Mouse (Mus musculus) gastrocnemius, postnatal 10 days (tissue): Measurements from ENCODE around the gene 2900026A02Rik. TPM values are rescaled to one million over a fixed set of nuclear protein-coding genes. Genes with fewer than 3 reads are reported as not detected.
A peak's percentile ranks its signal among the peaks of the same experiment; 100 is the strongest.

ENCODE experiments used
- DNase-seq: peaks from one replicate; pipeline ENCODE4 v3.0.0; 2021; ENCODE audit warnings: mixed read lengths
- total RNA-seq, 2 experiments: library from RNA; stranded (reverse); gene quantifications; 2 replicates each; pipeline ENCODE4 v1.2.3; 2021

The 2900026A02Rik gene
- total RNA-seq, 2 experiments from 2014 or later, result 36.2 to 42.0 TPM

DNA sequence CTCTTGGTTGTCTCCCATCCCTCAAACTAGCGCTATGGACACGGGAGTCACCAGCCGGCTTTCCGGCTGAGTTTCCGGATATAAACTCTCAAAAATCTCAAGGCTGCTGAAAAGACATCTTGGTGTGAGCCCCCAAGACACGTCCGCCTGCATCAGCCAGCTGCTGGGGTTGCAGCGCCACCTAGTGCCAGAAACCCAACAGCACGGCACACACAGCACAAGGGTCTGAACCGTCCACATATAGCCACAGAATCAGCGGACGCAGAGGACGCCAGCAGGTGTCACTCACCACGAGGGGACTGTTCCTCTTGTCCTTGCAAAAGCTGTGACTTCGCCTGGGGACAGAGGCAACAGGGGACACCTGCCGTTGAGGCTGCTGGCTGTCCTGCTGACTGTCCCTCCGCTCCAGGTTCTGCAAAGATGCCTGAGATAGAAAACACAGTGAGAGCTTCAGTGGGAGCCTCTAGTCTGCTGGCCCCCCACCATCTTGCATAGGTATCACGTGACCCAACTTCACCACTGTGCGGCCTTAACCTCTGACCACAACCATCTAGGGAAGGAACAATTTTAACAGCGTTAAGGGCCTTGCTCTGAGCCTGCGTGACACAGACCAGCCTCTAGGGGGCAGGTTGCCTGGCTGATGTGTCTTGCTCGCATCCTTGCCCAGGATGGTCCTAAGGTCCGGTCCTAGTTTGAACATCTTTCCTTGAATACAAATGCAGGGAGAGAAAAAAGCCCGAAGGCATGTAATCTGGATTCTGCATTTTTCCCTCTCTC, 45.9 kb downstream of the 2900026A02Rik start:
- DNase-seq, result peak; percentile 50

GRCm38 (mm10) chr5:113173318-113173717, 47.7 kb downstream of the 2900026A02Rik start:
- peak; percentile 75 for DNase-seq

DNA sequence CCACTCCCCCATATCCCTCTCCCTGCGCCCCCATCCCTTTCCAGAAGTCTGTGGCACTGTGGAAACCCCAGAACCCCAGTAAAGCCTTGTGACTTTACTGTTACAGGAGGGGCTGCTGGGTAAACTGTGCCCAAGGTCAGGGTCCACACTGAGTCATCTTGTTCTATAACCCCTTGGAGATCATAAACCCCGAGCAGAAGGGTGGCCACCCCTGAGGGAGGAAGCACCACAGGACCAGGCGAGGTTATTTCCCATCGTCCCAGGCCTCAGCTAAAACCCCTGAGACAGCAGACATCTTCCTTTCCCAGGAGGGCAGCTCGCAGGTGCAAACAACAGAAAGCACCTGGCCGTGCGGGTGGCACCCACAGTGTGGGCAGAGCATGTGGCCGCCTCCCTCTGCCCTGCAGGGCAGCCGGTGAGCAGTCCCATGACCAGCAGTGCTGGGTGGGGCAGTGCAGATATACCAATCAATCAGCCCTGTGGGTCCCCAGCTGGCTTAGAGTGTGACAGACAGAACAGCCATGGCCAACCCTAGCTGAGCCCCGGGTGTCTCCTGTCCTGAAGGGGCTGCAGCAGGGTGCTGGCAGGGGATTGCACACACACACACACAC, 49.0 kb downstream of the 2900026A02Rik start:
- DNase-seq, result no peak

- DNase-seq, result no peak
Observed at GRCm38 (mm10) chr5:113170064-113170754, 50.8 kb downstream of the 2900026A02Rik start.

DNA sequence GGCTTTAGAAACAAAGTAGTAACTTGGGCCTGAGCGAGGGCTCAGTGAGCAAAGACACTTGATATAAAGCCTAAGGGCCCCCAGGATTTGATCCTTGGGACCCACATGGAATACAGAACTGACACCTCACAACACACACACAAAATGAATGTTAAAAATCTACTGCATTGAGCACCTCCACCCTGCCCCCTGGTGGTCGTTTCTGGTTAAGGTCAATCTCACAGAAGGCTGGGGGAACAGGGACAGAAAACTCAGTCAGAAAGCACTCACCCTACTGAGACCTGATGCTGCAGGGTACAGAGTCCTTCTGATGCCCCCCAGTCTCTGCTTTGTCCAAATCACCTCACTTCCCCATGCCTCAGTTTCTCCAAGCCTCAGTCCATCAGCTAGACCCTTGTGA, 53.3 kb downstream of the 2900026A02Rik start:
- peak; percentile 73 for DNase-seq

DNA sequence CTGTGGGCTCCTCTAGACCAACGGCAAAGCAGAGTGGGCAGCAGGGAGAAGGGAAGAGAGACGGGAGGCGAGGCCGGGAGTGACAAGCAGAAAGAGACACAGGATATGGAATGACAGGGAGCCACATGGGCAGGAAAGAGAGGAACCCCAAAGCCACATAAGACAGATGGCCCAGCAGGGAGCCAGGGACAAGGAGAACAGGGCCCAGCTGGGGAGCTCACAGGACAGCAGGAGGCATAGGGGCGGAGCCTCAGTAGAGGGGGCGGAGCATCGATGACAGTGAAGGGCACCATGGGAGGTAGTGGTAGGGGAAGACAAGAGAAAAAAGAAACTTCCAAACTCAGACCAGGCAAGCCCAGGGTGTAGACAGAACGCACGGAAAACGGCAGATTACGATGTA, 55.6 kb downstream of the 2900026A02Rik start:
- DNase-seq, result no peak

DNA sequence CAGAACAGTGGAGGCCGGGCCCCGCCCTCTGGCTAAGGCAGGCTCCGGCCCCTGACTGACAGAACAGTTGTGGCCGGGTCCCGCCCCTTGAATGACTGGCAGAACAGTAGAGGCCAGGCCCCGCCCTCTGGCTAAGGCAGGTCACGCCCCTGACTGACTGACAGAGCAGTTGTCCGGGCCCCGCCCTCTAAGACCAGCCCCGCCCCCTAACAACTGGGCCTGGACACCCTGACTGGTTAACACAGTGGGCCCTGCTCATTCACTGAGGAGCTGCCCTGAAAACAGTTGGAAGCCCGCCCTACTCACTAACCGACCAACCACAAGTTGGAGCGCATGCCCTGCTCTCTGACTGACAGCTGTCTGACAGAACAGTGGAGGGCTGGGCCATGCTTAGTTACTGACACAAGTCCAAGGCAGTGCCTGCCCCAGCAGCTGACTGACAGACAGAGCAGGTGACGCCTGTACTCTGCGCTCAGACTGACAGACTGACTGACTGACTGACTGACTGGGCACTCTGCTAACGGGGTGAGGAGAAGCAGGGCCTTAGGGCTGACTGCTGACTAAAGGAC, 56.1 kb downstream of the 2900026A02Rik start:
- DNase-seq, result peak; percentile 79

DNA sequence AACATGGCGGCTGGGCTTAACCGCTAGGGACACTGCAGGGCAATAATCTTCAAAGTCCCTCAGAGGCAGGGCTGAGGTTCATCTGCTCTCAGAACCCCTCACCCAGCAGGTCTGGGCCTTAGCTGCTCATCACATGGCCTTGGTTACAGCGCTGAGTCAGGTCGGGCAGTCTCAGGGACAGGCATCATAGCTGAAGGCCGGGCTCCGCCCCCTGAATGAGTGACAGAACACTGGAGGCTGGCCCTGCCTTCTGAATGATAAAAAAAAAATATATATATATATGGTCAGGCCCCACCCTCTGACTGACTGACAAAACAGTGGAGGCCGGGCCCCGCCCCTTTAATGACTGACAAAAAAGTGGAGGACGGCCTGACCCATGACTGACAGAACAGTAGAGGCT, 56.6 kb downstream of the 2900026A02Rik start:
- DNase-seq, result no peak

- no peak for DNase-seq
Observed at GRCm38 (mm10) chr5:113163116-113163515, 57.9 kb downstream of the 2900026A02Rik start.

DNA sequence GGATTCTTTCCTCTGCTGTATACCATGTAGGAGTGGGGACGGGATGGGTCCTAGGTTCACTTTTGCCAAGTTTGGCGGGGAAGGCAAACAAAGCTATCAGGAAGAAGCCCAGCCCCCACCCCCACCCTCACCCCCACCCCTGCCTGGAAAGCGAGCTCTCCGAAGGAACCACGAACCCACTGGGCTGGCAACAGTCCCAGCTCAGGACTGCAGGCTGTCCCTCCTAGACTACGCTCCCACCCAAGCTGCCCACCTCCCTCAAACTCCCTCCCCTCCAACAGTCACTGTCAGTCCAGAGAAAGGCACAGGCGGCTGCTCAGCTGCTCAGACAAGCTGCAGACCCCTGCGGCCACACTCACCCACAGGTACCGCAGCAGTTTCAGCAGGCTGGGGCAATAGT, 58.3 kb downstream of the 2900026A02Rik start:
- no peak for DNase-seq

DNA sequence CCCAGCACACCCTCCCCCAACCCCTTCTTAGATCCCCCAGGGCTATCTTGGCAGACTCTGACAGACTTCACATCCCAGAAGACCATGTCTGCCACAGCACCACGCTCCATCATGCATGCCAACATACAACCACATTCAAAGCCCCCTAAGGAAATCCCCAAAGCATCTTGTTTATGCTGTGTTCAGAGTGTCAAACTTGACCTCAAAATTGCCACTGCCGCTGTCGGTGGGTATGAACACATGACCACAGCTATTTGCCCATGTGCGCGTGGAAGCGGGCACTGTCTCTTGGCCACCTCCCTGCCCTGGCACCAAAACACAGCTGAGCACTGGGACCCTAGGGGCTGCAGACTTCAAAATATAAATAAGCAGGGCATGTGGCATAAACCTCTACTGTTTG, 59.5 kb downstream of the 2900026A02Rik start:
- no peak for DNase-seq

GRCm38 (mm10) chr5:113160320-113160719, 60.7 kb downstream of the 2900026A02Rik start:
- no peak for DNase-seq

GRCm38 (mm10) chr5:113158759-113159355, 62.2 kb downstream of the 2900026A02Rik start:
- DNase-seq, result no peak

DNA sequence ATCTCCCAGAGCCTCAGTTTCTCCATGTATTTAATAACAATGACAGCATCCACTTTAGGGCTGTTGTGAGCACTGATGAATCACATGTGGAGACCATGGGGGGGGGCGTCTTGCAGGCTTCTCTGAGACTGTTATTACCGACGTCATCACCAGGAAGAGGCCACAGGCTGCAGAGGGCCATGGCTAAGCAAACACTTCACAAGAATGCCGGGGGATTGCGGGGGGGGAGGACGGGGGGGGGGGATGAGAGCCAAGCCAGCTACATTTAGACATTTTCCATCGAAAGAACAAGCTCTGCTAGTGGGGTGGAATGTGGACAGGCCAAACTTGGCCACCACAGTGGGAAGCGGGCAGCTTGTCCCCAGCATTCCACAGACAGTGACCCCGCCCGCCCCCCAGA, 63.4 kb downstream of the 2900026A02Rik start:
- no peak for DNase-seq

GRCm38 (mm10) chr5:113157006-113157405, 64.0 kb downstream of the 2900026A02Rik start:
- no peak for DNase-seq

DNA sequence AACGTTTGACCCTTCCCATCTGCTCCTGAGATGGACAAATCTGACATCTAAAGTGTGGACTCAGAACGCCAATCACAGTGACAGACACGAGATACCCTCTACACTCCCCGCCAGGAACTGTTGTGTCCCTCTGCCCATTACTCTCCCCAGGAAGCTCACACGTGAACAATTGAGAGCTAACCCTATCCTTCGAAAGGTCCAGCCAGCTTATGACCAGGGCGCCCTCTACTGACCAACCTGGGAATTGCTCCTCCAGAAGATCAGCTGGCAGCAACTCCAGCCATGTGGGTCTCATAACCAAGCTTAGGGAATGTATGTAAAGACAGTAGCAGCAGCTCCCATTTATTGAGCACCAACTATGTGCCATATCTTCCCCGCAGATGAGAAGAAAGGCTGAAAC, 65.9 kb downstream of the 2900026A02Rik start:
- peak; percentile 82 for DNase-seq

DNA sequence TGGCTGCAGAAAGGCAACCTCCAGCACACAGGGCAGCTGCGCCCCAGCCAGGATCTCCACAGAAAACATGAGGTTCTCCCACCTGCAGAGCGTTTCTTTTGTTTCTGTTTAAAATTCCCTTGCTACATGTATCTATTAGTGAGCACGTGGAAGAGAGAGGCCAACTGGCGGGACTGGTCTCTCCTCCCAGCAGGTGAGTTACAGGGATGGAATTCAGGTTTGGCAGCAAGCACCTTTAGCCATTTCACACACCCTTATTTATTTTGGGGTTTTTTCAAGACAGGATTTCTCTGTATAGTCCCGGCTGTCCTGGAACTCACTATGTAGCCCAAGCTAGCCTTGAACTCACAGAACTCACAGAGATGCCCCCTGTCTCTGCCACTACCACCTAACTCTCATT, 66.6 kb downstream of the 2900026A02Rik start:
- DNase-seq, result no peak

GRCm38 (mm10) chr5:113153508-113153830, 67.6 kb downstream of the 2900026A02Rik start:
- DNase-seq, result no peak

DNA sequence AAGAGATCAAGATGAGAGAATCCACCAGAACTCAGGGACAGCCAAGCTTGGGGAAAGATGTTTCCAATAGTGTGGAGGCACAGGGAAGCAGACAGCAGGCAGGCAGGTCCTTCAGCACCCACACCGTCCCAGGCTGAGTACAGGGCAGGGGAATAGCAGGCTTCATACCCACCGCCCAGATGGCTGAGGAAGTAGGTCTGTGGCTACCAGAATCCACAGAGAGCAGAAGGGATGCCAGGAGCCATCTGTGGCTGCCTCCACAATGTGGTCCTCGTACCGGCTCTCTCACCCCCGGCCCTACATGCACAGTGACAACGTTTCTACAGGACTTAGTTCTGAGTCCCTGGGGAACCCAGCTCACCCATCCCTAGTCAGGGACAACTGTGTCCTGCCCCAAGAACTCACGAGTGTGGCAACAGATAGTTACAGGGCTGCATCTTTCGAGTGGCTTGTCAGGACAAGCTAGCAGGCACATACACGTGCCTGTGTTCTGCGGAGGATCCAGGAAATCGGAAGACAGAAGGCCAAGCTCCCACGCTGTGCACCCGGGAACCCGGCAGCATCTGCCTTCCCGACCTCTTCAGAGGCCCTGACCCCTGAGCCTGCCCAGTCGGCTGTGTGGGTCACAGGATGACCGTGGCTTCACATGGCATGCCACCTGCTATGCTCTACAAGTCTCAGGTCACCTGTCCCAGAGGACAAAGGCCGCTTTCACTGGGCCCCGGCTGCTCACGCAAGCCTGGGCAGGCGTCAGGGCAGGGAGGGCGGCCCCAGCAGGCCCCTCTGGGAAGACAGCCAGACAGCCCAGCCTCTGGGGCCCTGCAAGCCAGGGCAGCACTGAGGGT, 68.2 kb downstream of the 2900026A02Rik start:
- DNase-seq, result peak; percentile 36

DNA sequence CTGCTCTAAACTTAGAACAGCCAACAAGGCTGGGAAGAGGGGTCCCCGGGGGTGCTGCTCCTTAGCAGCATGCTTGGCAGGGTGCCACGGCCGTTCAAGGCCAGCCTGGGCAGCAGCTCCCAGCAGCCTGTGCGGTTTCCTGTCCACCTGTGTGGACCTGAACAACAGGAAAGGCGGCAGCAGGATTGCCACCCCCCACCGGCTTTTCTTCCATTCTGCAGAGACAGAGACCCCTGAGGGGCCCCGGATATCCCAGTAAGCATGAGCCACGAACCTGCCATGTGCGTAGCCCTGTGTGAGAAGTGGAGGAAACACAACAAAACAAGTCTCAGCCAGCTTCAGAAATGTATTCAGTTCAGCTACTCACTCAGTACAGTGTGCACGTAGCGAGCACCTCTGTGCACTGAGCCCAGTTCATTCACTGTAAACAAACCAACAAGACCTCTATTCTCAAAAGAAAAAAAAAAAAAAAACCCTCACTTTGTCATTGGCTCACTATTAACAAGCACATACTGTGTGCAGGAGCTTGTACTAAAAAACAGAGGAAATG, 69.4 kb downstream of the 2900026A02Rik start:
- DNase-seq, result peak; percentile 67

DNA sequence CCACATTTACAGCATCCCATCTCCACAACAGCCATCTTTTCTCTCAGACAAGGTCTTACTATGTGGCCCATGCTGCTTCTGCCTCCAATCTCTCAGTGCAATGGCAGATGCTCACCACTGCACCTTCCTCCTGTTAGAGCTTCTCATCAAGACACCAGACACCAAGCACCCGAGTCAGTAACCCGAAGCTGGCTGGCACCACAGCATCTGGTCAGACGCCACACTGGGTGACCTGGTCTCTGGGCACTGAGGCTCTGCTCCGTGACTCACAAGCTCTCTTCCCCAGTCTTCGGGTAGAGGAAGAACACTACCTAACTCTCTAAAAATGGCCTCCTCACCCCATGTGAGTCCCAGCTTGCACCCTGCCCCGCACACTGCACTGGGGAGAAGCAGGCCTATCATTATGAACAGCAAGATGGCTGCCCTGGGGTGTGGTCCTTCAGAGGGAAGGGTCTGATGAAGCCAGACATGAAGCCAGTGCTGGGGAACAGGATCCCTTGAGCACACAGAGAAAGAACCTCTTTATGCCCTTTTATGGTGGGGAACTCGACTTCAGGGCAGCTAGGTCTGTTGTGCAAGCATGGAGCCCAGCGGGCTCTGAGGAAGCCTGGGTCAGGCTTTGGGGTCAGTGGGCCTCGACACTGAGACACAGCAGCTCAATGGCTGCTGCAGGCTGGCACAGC, 70.0 kb downstream of the 2900026A02Rik start:
- DNase-seq, result peak; percentile 44
